Mouse (Mus musculus) hindbrain, postnatal 0 days (tissue): Measurements from ENCODE around the gene Hmgcl. TPM values are rescaled to one million over a fixed set of nuclear protein-coding genes. Genes with fewer than 3 reads are reported as not detected.

Experiments
- ATAC-seq: fragments of 200-750 bp; cut with Nextera tagmentation; 2 replicates; pipeline ENCODE4 v1.8.0; 2017; ENCODE audit warnings: mild to moderate bottlenecking, moderate TSS enrichment, moderate library complexity
- DNase-seq: peaks from one replicate; pipeline ENCODE4 v3.0.0-alpha.2; 2015; ENCODE audit warnings: low spot score
- H3K27ac ChIP-seq: fragments of 300-500 bp; sonication (generic); 2 replicates; pipeline ENCODE4 v1.5.1; 2014; ENCODE audit warnings: mild to moderate bottlenecking
- H3K27me3 ChIP-seq: fragments of 300-500 bp; sonication (generic); 2 replicates; pipeline ENCODE4 v1.6.1; 2014; ENCODE audit warnings: low read length, mixed read lengths; ENCODE audit not compliant: insufficient read depth
- H3K36me3 ChIP-seq: fragments of 300-500 bp; sonication (generic); 2 replicates; pipeline ENCODE4 v1.6.1; 2014; ENCODE audit warnings: low read length, mixed read lengths; ENCODE audit not compliant: insufficient read depth
- H3K4me1 ChIP-seq: fragments of 300-500 bp; sonication (generic); 2 replicates; pipeline ENCODE4 v1.6.1; 2014; ENCODE audit warnings: antibody characterized with exemption, low read length, mixed read lengths; ENCODE audit not compliant: insufficient read depth
- H3K4me2 ChIP-seq: fragments of 300-500 bp; sonication (generic); 2 replicates; pipeline ENCODE4 v1.6.1; 2014; ENCODE audit warnings: low read depth, mild to moderate bottlenecking, low read length, moderate library complexity, mixed read lengths
- H3K4me3 ChIP-seq: fragments of 300-500 bp; sonication (generic); 2 replicates; pipeline ENCODE4 v1.5.1; 2014; ENCODE audit warnings: low read length
- H3K9ac ChIP-seq: fragments of 300-500 bp; sonication (generic); replicated peaks from 2 replicates; pipeline ENCODE4 v1.6.1; 2014; ENCODE audit warnings: mild to moderate bottlenecking, low read length, moderate library complexity, mixed read lengths
- H3K9me3 ChIP-seq: fragments of 300-500 bp; sonication (generic); 2 replicates; pipeline ENCODE4 v1.6.1; 2016; ENCODE audit warnings: low read length, mixed read lengths
- CTCF ChIP-seq: IDR thresholded peaks from 2 replicates; pipeline ENCODE4 v1.5.1; 2016; ENCODE audit warnings: antibody characterized with exemption, control low read depth, low read depth
- WGBS: fragments of 180-500 bp; shearing (Covaris S2); extraction: QIAGEN DNeasy Blood & Tissue Kit; methylation state at CpG from one replicate; pipeline ENCODE4 v1.1.7; 2014; 5-methylcytosine and 5-hydroxymethylcytosine counted together
- polyA plus RNA-seq: library from polyadenylated mRNA; unstranded; fragments of >200 nt; fragmentation: Nextera tagmentation; extraction: Ambion mirVana; gene quantifications from 2 replicates; pipeline ENCODE4 v1.2.1, GENCODE M21; 2015
- total RNA-seq: library from RNA; depleted of rRNA; stranded (reverse); fragments of >200 nt; gene quantifications from 2 replicates; pipeline ENCODE4 v1.2.3, GENCODE M21; 2014

The Hmgcl gene
- total and polyA plus RNA-seq, 2 experiments from 2014 or later, result 38.6 to 55.0 TPM

GRCm38 (mm10) chr4:135984556-135984955 lies 38.3 kb downstream of the Hmgcl start:
- 93% methylated on average over 5 of the region's 5 CpGs for WGBS
- no peaks in the 10 kb centered on the region for H3K27me3 ChIP-seq

GRCm38 (mm10) chr4:135985193-135985592 lies 38.9 kb downstream of the Hmgcl start:
- TF ChIP-seq CTCF, result no peak
- H3K36me3 ChIP-seq, result peaks cover 12% of the 10 kb centered on the region
- H3K27ac ChIP-seq, result no peak overlapping the region
- H3K4me2 ChIP-seq, result no peak overlapping the region
- H3K9ac ChIP-seq, result no peak overlapping the region
- DNase-seq, result no peak
- H3K4me1 ChIP-seq, result peaks cover 12% of the 10 kb centered on the region
- no peak for ATAC-seq
- WGBS, result 96% methylated on average over 5 of the region's 5 CpGs
- H3K9me3 ChIP-seq, result no peaks in the 10 kb centered on the region
- no peaks in the 10 kb centered on the region for H3K27me3 ChIP-seq
- no peak overlapping the region for H3K4me3 ChIP-seq

More at GRCm38 (mm10) chr4:135984556-135984955, 38.3 kb downstream of the Hmgcl start:
- Histone ChIP-seq H3K4me3 (no peak overlapping the region), H3K4me2 (no peak overlapping the region), H3K4me1 (peaks cover 12% of the 10 kb centered on the region), H3K36me3 (peaks cover 12% of the 10 kb centered on the region), H3K9ac (no peak overlapping the region), H3K9me3 (no peaks in the 10 kb centered on the region), H3K27ac (no peak overlapping the region)
- no peak for TF ChIP-seq CTCF
- no peak for ATAC-seq
- no peak for DNase-seq

- peak overlapping the region; percentile 33; the same call in 1 of the 2 replicates for H3K9ac ChIP-seq
Observed at GRCm38 (mm10) chr4:135985769-135986168, 39.5 kb downstream of the Hmgcl start.

GRCm38 (mm10) chr4:135986301-135986942 lies 40.2 kb downstream of the Hmgcl start:
- ATAC-seq, result no peak; the same call in 1 of the 2 replicates
- H3K27ac ChIP-seq, result peak overlapping the region; percentile 80
- peaks cover 12% of the 10 kb centered on the region for H3K36me3 ChIP-seq
- 5% methylated on average over 20 of the region's 23 CpGs for WGBS
- DNase-seq, result peak; percentile 16
- peak overlapping the region; percentile 89 for H3K9ac ChIP-seq
- H3K9me3 ChIP-seq, result no peaks in the 10 kb centered on the region
- peak overlapping the region; percentile 84 for H3K4me3 ChIP-seq
- no peak for TF ChIP-seq CTCF
- peaks cover 12% of the 10 kb centered on the region for H3K4me1 ChIP-seq
- no peaks in the 10 kb centered on the region for H3K27me3 ChIP-seq
- peak overlapping the region; percentile 99 for H3K4me2 ChIP-seq

More at GRCm38 (mm10) chr4:135985769-135986168, 39.5 kb downstream of the Hmgcl start:
- Histone ChIP-seq H3K4me1 (peaks cover 12% of the 10 kb centered on the region), H3K27ac (no peak overlapping the region), H3K36me3 (peaks cover 12% of the 10 kb centered on the region), H3K9me3 (no peaks in the 10 kb centered on the region), H3K4me3 (peak overlapping the region; percentile 84), H3K4me2 (peak overlapping the region; percentile 99), H3K27me3 (no peaks in the 10 kb centered on the region)
- TF ChIP-seq CTCF, result no peak
- no peak for DNase-seq
- 87% methylated on average over 7 of the region's 7 CpGs for WGBS
- no peak for ATAC-seq

- H3K4me1 ChIP-seq, result peaks cover 12% of the 10 kb centered on the region
- ATAC-seq (peak; percentile 96), DNase-seq (peak; percentile 97)
- peaks cover 12% of the 10 kb centered on the region for H3K36me3 ChIP-seq
- peak within 1 kb of the TSS; percentile 89 for H3K9ac ChIP-seq
- peak within 1 kb of the TSS; percentile 80 for H3K27ac ChIP-seq
- no peaks in the 10 kb centered on the region for H3K9me3 ChIP-seq
- peak within 1 kb of the TSS; percentile 84 for H3K4me3 ChIP-seq
- TF ChIP-seq CTCF, result peak; percentile 37
- H3K27me3 ChIP-seq, result no peaks in the 10 kb centered on the region
- H3K4me2 ChIP-seq, result peak within 1 kb of the TSS; percentile 99
- under 1% methylated on average over 75 of the region's 81 CpGs for WGBS
Observed at GRCm38 (mm10) chr4:135986943-135987710, 40.9 kb downstream of the Hmgcl start, which contains the start of gene Pithd1. Gene Pithd1 (minus strand): TSS chr4:135987264.

GRCm38 (mm10) chr4:135987714-135988113 lies 41.5 kb downstream of the Hmgcl start:
- H3K9me3 ChIP-seq, result no peaks in the 10 kb centered on the region
- peaks cover 12% of the 10 kb centered on the region for H3K4me1 ChIP-seq
- DNase-seq (no peak), ATAC-seq (no peak)
- H3K9ac ChIP-seq, result peak overlapping the region; percentile 89
- no peak for TF ChIP-seq CTCF
- H3K27ac ChIP-seq, result peak overlapping the region; percentile 80; the same call in 1 of the 2 replicates
- H3K36me3 ChIP-seq, result peaks cover 12% of the 10 kb centered on the region
- H3K4me2 ChIP-seq, result peak overlapping the region; percentile 99
- H3K4me3 ChIP-seq, result peak overlapping the region; percentile 84
- 65% methylated on average over 9 of the region's 9 CpGs for WGBS
- no peaks in the 10 kb centered on the region for H3K27me3 ChIP-seq

GRCm38 (mm10) chr4:135993941-135994340 lies 47.7 kb downstream of the Hmgcl start:
- ATAC-seq (no peak), DNase-seq (no peak)
- Histone ChIP-seq H3K4me1 (no peaks in the 10 kb centered on the region), H3K36me3 (no peaks in the 10 kb centered on the region), H3K9me3 (no peaks in the 10 kb centered on the region), H3K4me2 (no peak overlapping the region), H3K27ac (no peak overlapping the region), H3K27me3 (no peaks in the 10 kb centered on the region), H3K4me3 (no peak overlapping the region), H3K9ac (no peak overlapping the region)
- 95% methylated on average over 6 of the region's 6 CpGs for WGBS
- no peak for TF ChIP-seq CTCF
